Mouse (Mus musculus) mature B cell (primary cell): ENCODE results near the gene Gm49384.

Experiments
- in situ Hi-C: fragments of 300-500 bp; cut with MboI; formaldehyde crosslinking; loops from 2 replicates; pipeline ENCODE4 v1.14.3; 2019

Gene Gm49384

GRCm38 (mm10) chr12:69207396-69207795 is 3.3 kb upstream of the Gm49384 start:
- in situ Hi-C loops = no loop called here

GRCm38 (mm10) chr12:69198985-69199384 is 5.1 kb downstream of the Gm49384 start:
- in situ Hi-C loops = no loop called here

- in situ Hi-C loops = no loop called here
These were observed 5.9 kb downstream of the Gm49384 start, which contains the start of gene Dnaaf2 for GRCm38 (mm10) chr12:69198164-69198535. TSS of gene Dnaaf2 (minus strand) at chr12:69198429.

- in situ Hi-C loops = no loop called here
These were observed 6.5 kb downstream of the Gm49384 start for GRCm38 (mm10) chr12:69197378-69198163.

- in situ Hi-C loops = no loop called here
These were observed 7.4 kb downstream of the Gm49384 start, which contains the start of gene Gm49383 for GRCm38 (mm10) chr12:69196444-69197377. TSS of gene Gm49383 (minus strand) at chr12:69197104.

GRCm38 (mm10) chr12:69192637-69193036 is 11.4 kb downstream of the Gm49384 start:
- in situ Hi-C loops = no loop called here

GRCm38 (mm10) chr12:69191396-69191795 is 12.7 kb downstream of the Gm49384 start:
- in situ Hi-C loops = no loop called here

- in situ Hi-C loops = no loop called here
These were observed 13.5 kb downstream of the Gm49384 start for GRCm38 (mm10) chr12:69190522-69190921.

GRCm38 (mm10) chr12:69190074-69190473 is 14.0 kb downstream of the Gm49384 start:
- in situ Hi-C loops = no loop called here

- in situ Hi-C loops = no loop called here
These were observed 17.1 kb downstream of the Gm49384 start for GRCm38 (mm10) chr12:69186811-69187471.

- in situ Hi-C loops = no loop called here
These were observed 18.7 kb downstream of the Gm49384 start for GRCm38 (mm10) chr12:69185371-69185770.

GRCm38 (mm10) chr12:69184342-69185295 is 19.4 kb downstream of the Gm49384 start:
- in situ Hi-C loops = no loop called here

- in situ Hi-C loops = no loop called here
These were observed 20.3 kb downstream of the Gm49384 start, which contains the start of the genes Rpl36al and Mgat2 for GRCm38 (mm10) chr12:69183583-69184308. TSS of gene Rpl36al (minus strand) at chr12:69184083. TSS of gene Mgat2 (plus strand) at chr12:69184157.

- in situ Hi-C loops = no loop called here
These were observed 22.3 kb downstream of the Gm49384 start for GRCm38 (mm10) chr12:69181800-69182199.

GRCm38 (mm10) chr12:69179371-69179770 is 24.7 kb downstream of the Gm49384 start:
- in situ Hi-C loops = no loop called here

- in situ Hi-C loops = no loop called here
These were observed 26.5 kb downstream of the Gm49384 start for GRCm38 (mm10) chr12:69177526-69177925.

- in situ Hi-C loops = no loop called here
These were observed 28.1 kb downstream of the Gm49384 start for GRCm38 (mm10) chr12:69175975-69176374.

GRCm38 (mm10) chr12:69171307-69171706 is 32.8 kb downstream of the Gm49384 start:
- in situ Hi-C loops = loop anchor here (25.0 kb wide), 1 partner anchor 1791 kb away; the partner anchor contains the start of gene Psma3

- in situ Hi-C loops = loop anchor here (25.0 kb wide), 1 partner anchor 1794 kb away; the partner anchor contains the start of gene Psma3
These were observed 35.5 kb downstream of the Gm49384 start, which contains the start of gene Lrr1 for GRCm38 (mm10) chr12:69168461-69169106. TSS of gene Lrr1 (plus strand) at chr12:69168814.
